24 mouse cellular contexts compared by ENCODE assay signal in the genomic region with DNA sequence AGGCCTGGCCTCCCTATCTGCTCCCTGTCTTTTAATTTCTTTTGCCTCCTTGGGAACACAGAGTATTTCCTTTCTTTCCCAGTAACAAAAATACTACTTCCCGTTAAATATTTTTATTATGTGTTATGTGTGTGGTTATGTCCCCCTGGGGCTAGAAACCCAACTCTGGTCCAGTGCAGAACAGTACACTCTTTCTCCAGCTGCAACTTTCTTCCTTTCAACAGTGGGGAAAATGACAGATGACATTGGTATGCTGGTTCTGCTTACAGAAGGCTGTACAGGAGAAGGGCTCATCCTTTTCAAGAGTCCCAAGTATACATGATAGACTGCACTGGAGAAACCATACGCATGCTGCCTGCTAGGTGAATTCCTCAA.
A peak's percentile ranks its signal among the peaks of the same experiment; 100 is the strongest.
DNase-seq lines count a peak whose midpoint lies in the region; ATAC-seq lines count a peak whose summit lies in the region.
"Had no signal": no experiment of that assay in that cellular context is flagged by ENCODE, and none has a peak within 500 bp of the region (broad histone marks: within the 10 kb centered on the region; RNA-seq: fewer than 3 reads in every experiment).

No protein-coding gene starts in this region.

- no peak overlapping the region for H3K4me2 ChIP-seq in forebrain, embryonic 15.5 days (replicated peaks)
- H3K4me2 ChIP-seq in limb, embryonic 12.5 days = no peak overlapping the region
- 0 out of 2 replicates have a peak overlapping the region, but pooled peaks have one; percentile 7 for H3K4me2 ChIP-seq in limb, embryonic 13.5 days (replicated peaks)
- H3K4me2 ChIP-seq: intestine, embryonic 15.5 days; limb, embryonic 15.5 days had no signal

- DNase-seq in forebrain, embryonic 10.5 days (ENCODE audit: extremely low spot score, low spot score) = no peak
- no peak for DNase-seq in limb, embryonic 10.5 days (ENCODE audit: low spot score)
- no peak for DNase-seq in lung, postnatal 25 days (ENCODE audit: low spot score)
- DNase-seq in heart, postnatal 25 days (ENCODE audit: low spot score) = no peak
- DNase-seq: adrenal gland, postnatal 36 days; cerebellum, adult 2 months; cerebellum, postnatal 14 days; gastrocnemius, postnatal 14 days; heart, postnatal 14 days; kidney, adult 2 months; kidney, postnatal 4 days; lung, adult 2 months; lung, postnatal 10 days; right cerebral cortex, postnatal 4 days; thymus, adult 2 months; thymus, postnatal 36 days had no signal

- no peaks in the 10 kb centered on the region for H3K9me3 ChIP-seq in forebrain, embryonic 15.5 days
- H3K9me3 ChIP-seq in forebrain, embryonic 10.5 days = no peaks in the 10 kb centered on the region
- H3K9me3 ChIP-seq in limb, embryonic 12.5 days = no peaks in the 10 kb centered on the region
- H3K9me3 ChIP-seq in limb, embryonic 10.5 days (replicated peaks) = no peaks in the 10 kb centered on the region
- no peaks in the 10 kb centered on the region for H3K9me3 ChIP-seq in limb, embryonic 13.5 days
- H3K9me3 ChIP-seq: intestine, embryonic 15.5 days; limb, embryonic 15.5 days had no signal

- H3K27me3 ChIP-seq in forebrain, embryonic 15.5 days = no peaks in the 10 kb centered on the region
- H3K27me3 ChIP-seq in forebrain, embryonic 10.5 days (ENCODE audit: poor library complexity, severe bottlenecking) = no peaks in the 10 kb centered on the region
- H3K27me3 ChIP-seq in limb, embryonic 12.5 days = no peaks in the 10 kb centered on the region
- H3K27me3 ChIP-seq in limb, embryonic 10.5 days (ENCODE audit: low read depth, poor library complexity, severe bottlenecking) = no peaks in the 10 kb centered on the region
- H3K27me3 ChIP-seq in limb, embryonic 13.5 days = 0 out of 2 replicates have a peak, but pooled peaks cover 3% of the 10 kb centered on the region
- H3K27me3 ChIP-seq: intestine, embryonic 15.5 days; limb, embryonic 15.5 days had no signal

- H3K9ac ChIP-seq in forebrain, embryonic 15.5 days (replicated peaks) = no peak overlapping the region
- H3K9ac ChIP-seq in limb, embryonic 12.5 days (replicated peaks) = no peak overlapping the region
- no peak overlapping the region for H3K9ac ChIP-seq in limb, embryonic 13.5 days
- H3K9ac ChIP-seq: intestine, embryonic 15.5 days; limb, embryonic 15.5 days; liver, embryonic 14.5 days had no signal

- H3K4me3 ChIP-seq in forebrain, embryonic 15.5 days = no peak overlapping the region
- H3K4me3 ChIP-seq in forebrain, embryonic 10.5 days = no peak overlapping the region
- no peak overlapping the region for H3K4me3 ChIP-seq in limb, embryonic 12.5 days (replicated peaks)
- no peak overlapping the region for H3K4me3 ChIP-seq in limb, embryonic 10.5 days
- H3K4me3 ChIP-seq in limb, embryonic 13.5 days = no peak overlapping the region
- H3K4me3 ChIP-seq: erythroblast, embryonic 14.5 days; intestine, embryonic 15.5 days; limb, embryonic 15.5 days had no signal

- H3K4me1 ChIP-seq in forebrain, embryonic 15.5 days = peaks cover 18% of the 10 kb centered on the region
- peaks cover 8% of the 10 kb centered on the region for H3K4me1 ChIP-seq in forebrain, embryonic 10.5 days
- H3K4me1 ChIP-seq in limb, embryonic 12.5 days (replicated peaks) = peaks cover 22% of the 10 kb centered on the region
- peaks cover 13% of the 10 kb centered on the region for H3K4me1 ChIP-seq in limb, embryonic 10.5 days
- peaks cover 22% of the 10 kb centered on the region for H3K4me1 ChIP-seq in limb, embryonic 13.5 days
- H3K4me1 ChIP-seq: intestine, embryonic 15.5 days had no signal

- ATAC-seq in forebrain, embryonic 15.5 days (replicated peaks) = no peak
- 0 out of 2 replicates have a peak, but pooled peaks have one; percentile 66 for ATAC-seq in limb, embryonic 12.5 days (ENCODE audit: insufficient number of reproducible peaks, insufficient read depth, low FRiP score, low TSS enrichment, low read depth)
- ATAC-seq in limb, embryonic 13.5 days (ENCODE audit: low FRiP score, low read depth) = peak; percentile 61
- ATAC-seq: hindbrain, postnatal 0 days; intestine, embryonic 15.5 days had no signal

- H3K27ac ChIP-seq in forebrain, embryonic 15.5 days (replicated peaks) = peak overlapping the region; percentile 77
- H3K27ac ChIP-seq in forebrain, embryonic 10.5 days = no peak overlapping the region
- H3K27ac ChIP-seq in limb, embryonic 12.5 days = peak overlapping the region; percentile 23; the same call in 1 of the 2 replicates
- H3K27ac ChIP-seq in limb, embryonic 10.5 days = no peak overlapping the region
- no peak overlapping the region for H3K27ac ChIP-seq in limb, embryonic 13.5 days
- H3K27ac ChIP-seq: intestine, embryonic 15.5 days; limb, embryonic 15.5 days; liver, embryonic 14.5 days had no signal

- WGBS in forebrain, embryonic 15.5 days = 96% methylated on average over 2 of the region's 2 CpGs
- WGBS in forebrain, embryonic 10.5 days = 89% methylated on average over 2 of the region's 2 CpGs
- 51% methylated on average over 2 of the region's 2 CpGs for WGBS in limb, embryonic 12.5 days
- 91% methylated on average over 2 of the region's 2 CpGs for WGBS in limb, embryonic 10.5 days
- 43% methylated on average over 2 of the region's 2 CpGs for WGBS in limb, embryonic 13.5 days

- no peaks in the 10 kb centered on the region for H3K36me3 ChIP-seq in forebrain, embryonic 15.5 days
- no peaks in the 10 kb centered on the region for H3K36me3 ChIP-seq in forebrain, embryonic 10.5 days (replicated peaks)
- H3K36me3 ChIP-seq in limb, embryonic 12.5 days = no peaks in the 10 kb centered on the region
- no peaks in the 10 kb centered on the region for H3K36me3 ChIP-seq in limb, embryonic 10.5 days
- no peaks in the 10 kb centered on the region for H3K36me3 ChIP-seq in limb, embryonic 13.5 days
- H3K36me3 ChIP-seq: intestine, embryonic 15.5 days; limb, embryonic 15.5 days had no signal

- intact Hi-C loops in heart, postnatal 25 days (cut with DNase I) = no loop called here

Comparison
In these comparisons a context has a peak if more than half of its experiments do, and no peak if none do; other contexts are left out.
1. H3K27ac ChIP-seq: peak in forebrain, embryonic 15.5 days (single experiment) and limb, embryonic 12.5 days (single experiment); none in forebrain, embryonic 10.5 days (single experiment), limb, embryonic 10.5 days (single experiment) and limb, embryonic 13.5 days (single experiment).